Mouse (Mus musculus): ENCODE data around the gene Cmtm6. TPM values are rescaled to one million over a fixed set of nuclear protein-coding genes. Genes with fewer than 3 reads are reported as not detected.

Gene Cmtm6
- total and polyA plus RNA-seq, 3 experiments, result 44.6 to 92.3 (median 67.0) TPM

GRCm38 (mm10) chr9:114729911-114730805 lies 758 bp upstream of the Cmtm6 start:
- peak; percentile 39 for DNase-seq

GRCm38 (mm10) chr9:114731871-114732682 lies 1.2 kb downstream of the Cmtm6 start:
- no peak for DNase-seq

- no peak for DNase-seq
Observed at GRCm38 (mm10) chr9:114733238-114733637, 2.3 kb downstream of the Cmtm6 start.

- peak; percentile 59 for DNase-seq
Observed at GRCm38 (mm10) chr9:114736442-114736841, 5.5 kb downstream of the Cmtm6 start.

- no peak for DNase-seq
Observed at GRCm38 (mm10) chr9:114740336-114740735, 9.4 kb downstream of the Cmtm6 start.

GRCm38 (mm10) chr9:114742731-114743130 lies 11.8 kb downstream of the Cmtm6 start:
- no peak for DNase-seq

GRCm38 (mm10) chr9:114745163-114745562 lies 14.2 kb downstream of the Cmtm6 start:
- DNase-seq, result no peak

GRCm38 (mm10) chr9:114745654-114746053 lies 14.7 kb downstream of the Cmtm6 start:
- DNase-seq, result no peak

GRCm38 (mm10) chr9:114747012-114747411 lies 16.1 kb downstream of the Cmtm6 start:
- DNase-seq, result no peak

GRCm38 (mm10) chr9:114747466-114747865 lies 16.6 kb downstream of the Cmtm6 start:
- no peak for DNase-seq

GRCm38 (mm10) chr9:114751582-114751981 lies 20.7 kb downstream of the Cmtm6 start:
- DNase-seq, result no peak

GRCm38 (mm10) chr9:114752311-114752710 lies 21.4 kb downstream of the Cmtm6 start:
- DNase-seq, result no peak

GRCm38 (mm10) chr9:114752863-114753484 lies 22.1 kb downstream of the Cmtm6 start:
- DNase-seq, result peak; percentile 98

GRCm38 (mm10) chr9:114758272-114758671 lies 27.4 kb downstream of the Cmtm6 start:
- DNase-seq, result no peak

GRCm38 (mm10) chr9:114758801-114759200 lies 27.9 kb downstream of the Cmtm6 start:
- no peak for DNase-seq

GRCm38 (mm10) chr9:114759886-114760285 lies 29.0 kb downstream of the Cmtm6 start:
- no peak for DNase-seq

GRCm38 (mm10) chr9:114760353-114760752 lies 29.4 kb downstream of the Cmtm6 start:
- no peak for DNase-seq

GRCm38 (mm10) chr9:114761848-114762247 lies 30.9 kb downstream of the Cmtm6 start:
- no peak for DNase-seq

GRCm38 (mm10) chr9:114763341-114763740 lies 32.4 kb downstream of the Cmtm6 start:
- DNase-seq, result no peak

- peak; percentile 78 for DNase-seq
Observed at GRCm38 (mm10) chr9:114767030-114767429, 36.1 kb downstream of the Cmtm6 start.

GRCm38 (mm10) chr9:114767507-114767906 lies 36.6 kb downstream of the Cmtm6 start:
- no peak for DNase-seq

- DNase-seq, result no peak
Observed at GRCm38 (mm10) chr9:114768066-114768465, 37.1 kb downstream of the Cmtm6 start.
